Mouse (Mus musculus): Measurements from ENCODE around the gene Mef2c.
A peak's percentile ranks its signal among the peaks of the same experiment; 100 is the strongest.

Mef2c gene

DNA sequence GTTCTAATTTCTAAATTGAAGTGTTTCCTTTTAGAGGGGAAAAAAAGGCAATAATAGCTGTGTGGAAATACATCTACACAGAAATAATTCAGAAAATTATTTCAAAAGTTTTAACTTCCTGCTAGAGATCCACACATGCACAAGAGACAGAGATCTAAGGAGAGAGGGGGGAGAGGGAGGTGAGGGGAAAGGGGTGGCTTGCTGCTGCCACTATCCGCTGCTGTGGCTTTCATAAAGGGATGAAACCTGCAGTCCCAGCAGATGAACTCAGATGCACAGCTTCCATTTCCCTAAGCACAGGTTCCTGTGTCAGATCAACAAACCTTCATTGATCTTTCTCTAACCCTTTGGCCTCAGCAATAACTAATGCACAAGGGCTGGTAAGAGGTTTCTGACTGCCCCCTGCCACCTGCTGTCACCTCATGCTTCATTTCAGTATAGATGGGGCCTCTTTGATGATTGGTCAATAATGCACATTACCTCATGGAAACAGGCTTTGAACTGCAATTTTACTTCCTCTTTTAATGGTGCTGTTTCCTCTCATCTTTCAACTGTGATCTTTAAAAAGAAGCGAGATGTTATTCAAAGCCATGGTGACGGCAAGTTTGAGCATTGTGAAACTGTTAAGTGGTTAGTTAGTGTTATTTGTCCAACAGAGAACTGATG, 105.2 kb downstream of the Mef2c start:
- no peak for DNase-seq (ENCODE audit: low spot score in 2 of 2)

DNA sequence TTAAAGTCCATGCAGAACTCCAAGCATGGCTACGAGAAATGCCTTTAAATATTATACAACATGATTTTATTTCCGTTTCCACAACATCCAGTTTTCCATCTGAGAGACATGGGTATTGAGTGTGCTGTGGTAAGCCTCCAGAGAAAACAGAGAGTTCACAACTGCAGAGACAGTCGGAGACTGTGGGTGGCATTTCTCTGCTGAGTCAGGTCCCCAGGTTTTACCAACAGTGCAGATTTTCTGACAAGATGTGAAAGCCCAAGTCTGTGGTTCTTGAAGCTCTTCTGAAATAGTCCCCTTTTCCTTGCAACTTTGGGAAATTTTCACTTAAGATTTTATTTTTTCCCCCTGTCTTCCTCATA, 105.7 kb downstream of the Mef2c start:
- DNase-seq (ENCODE audit: low spot score in 2 of 2): no peak

DNA sequence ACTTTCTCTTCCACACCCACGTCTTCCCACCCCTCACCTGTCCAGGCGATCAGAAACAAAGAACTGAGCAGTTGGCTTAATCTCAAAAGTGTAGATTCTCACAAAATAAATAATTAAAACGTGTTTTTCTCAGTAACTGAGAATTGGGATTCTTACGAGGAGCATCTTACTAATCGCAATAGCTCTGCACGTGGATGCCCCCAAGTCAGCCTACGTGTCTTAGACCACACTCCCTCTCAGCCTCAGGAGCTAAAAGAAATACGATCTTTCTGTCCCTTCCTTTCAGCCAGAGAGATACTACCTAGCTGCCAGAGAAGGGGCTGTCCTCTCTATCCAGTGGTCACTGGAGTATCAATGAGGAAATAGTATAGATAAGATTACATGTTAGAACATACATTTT, 106.3 kb downstream of the Mef2c start:
- DNase-seq (ENCODE audit: low spot score in 2 of 2): no peak

GRCm38 (mm10) chr13:83612195-83612594, 108.4 kb downstream of the Mef2c start:
- DNase-seq (ENCODE audit: low spot score in 2 of 2): no peak

GRCm38 (mm10) chr13:83615875-83616274, 112.0 kb downstream of the Mef2c start:
- DNase-seq (ENCODE audit: low spot score in 2 of 2): no peak

DNA sequence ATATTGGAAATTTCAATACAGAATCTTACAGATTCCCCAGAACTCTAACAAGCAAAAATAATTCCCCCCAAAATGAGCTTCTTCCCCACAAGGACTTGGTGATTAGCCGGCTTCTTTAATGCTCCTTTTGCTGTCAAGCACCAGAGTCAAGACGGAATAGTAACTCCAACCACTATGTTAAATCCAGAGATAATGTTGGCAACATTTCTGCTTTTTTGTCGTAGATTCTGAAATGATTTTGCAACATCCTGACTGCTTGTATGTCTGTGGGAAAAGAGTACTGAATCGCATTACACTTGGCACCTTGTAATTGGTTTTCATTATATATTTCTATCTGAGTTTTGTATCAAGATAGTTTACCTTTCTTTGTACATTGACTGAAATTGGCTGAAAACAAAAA, 120.8 kb downstream of the Mef2c start:
- DNase-seq (ENCODE audit: low spot score in 2 of 2): no peak

DNA sequence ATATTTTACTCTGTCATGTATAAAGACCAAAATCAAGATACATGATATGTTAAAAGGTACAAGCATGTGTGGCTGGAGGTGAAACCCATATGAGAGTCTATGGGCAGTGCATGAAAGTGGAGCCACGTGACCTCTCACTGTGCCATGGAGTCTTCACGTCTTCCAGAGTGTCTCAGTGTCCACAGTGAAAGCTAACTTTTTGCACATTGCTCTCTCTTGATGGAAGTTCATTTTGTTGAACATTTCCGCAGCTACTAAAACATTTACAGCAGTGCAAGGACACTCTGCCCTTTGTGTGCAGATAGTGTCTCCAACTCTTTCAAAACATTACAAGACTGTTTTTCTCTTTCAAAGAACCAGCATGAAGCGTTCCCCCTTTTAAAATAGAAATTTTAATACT, 123.6 kb downstream of the Mef2c start:
- no peak for DNase-seq (ENCODE audit: low spot score in 2 of 2)

GRCm38 (mm10) chr13:83628139-83628538, 124.3 kb downstream of the Mef2c start:
- DNase-seq (ENCODE audit: low spot score in 2 of 2): no peak

GRCm38 (mm10) chr13:83633155-83633554, 129.3 kb downstream of the Mef2c start:
- no peak for DNase-seq (ENCODE audit: low spot score in 2 of 2)

DNA sequence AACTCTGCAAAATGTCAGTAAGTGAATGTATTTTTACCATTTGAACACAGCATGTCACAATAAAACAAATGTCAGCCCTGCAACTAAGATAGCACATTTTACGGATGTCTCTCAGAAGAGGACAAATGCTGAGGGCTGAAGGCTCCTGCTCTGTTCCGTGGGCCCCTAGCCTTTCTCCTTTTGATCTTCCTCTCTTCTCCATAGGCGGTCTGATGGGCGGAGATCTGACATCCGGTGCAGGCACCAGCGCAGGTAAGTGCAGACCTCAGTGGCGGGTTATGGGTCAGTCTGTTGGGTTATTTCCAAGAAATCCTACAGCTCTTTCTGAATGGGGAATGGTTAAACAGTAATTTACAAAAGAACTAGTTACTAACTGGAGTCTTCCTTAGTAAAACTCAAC, 131.4 kb downstream of the Mef2c start:
- DNase-seq (ENCODE audit: low spot score in 2 of 2): no peak

DNA sequence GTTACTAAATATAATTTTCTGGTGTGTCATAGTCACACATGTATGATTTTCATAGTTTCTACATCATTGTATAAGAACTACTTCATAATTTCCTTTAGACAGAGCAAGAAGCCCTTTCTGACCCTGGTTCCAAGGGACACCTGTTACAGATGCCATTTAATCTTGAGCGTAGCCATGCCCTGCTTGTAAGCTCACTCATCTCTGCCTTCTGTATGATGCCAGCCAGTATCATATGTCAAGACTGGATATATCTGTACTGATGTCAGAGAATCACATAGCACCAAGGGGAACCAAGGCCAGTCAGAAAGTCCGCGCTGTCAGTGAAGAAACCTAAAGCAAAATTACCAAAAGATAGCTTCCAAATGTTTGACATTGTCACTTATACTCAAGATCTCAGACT, 133.8 kb downstream of the Mef2c start:
- no peak for DNase-seq (ENCODE audit: low spot score in 2 of 2)

DNA sequence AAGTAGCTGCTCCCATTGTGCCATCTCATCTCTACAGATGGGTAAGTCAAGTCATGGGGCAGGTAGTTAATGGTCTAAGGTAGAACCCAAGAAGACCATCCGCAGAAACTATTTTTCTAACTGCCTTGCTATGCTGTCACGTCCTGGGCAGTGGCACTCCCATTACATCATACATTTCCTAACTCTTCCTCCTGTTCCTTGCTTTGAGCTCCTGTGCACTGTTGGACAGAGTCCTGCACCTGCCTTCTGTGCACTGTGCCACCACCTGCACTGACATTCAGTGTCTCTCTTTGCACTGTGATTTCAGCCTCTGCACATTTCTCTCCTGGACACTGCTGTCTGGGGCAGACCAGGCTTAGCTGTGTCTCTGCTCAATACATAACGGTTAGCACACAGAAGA, 134.9 kb downstream of the Mef2c start:
- DNase-seq (ENCODE audit: low spot score in 2 of 2): no peak

GRCm38 (mm10) chr13:83649051-83649450, 145.2 kb downstream of the Mef2c start:
- no peak for DNase-seq (ENCODE audit: low spot score in 2 of 2)

DNA sequence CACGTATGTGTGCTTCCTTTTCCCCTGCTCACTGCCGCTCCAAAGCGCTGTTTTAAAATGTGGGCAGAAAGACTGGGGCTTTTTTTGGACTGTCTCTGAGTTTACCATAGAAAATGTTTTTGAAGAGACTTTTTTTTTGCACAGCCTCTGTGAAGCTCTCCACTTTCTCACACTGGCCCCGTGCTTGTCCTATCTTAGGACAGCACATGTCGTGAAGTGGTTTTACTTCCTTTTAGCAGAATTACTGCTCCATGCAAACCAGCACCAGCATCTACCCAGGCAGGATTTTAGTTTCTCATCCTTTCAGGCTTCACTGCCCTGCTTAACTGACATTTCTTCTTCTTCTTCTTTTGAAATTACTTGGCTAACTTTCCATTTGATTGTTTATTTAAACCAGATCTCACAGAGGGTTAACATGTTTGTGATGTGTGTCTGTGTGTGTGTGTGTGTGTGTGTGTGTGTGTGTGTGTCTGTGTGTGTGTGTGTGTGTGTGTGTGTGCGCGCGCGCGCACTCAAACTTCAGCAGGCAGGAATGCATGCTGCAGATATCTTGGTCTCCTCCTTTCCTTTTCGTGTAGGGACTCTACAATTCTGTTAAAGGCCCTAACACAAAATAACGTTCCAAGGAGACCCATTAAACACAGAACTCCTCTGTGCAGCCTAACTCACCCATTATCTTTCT, 146.1 kb downstream of the Mef2c start:
- DNase-seq (ENCODE audit: low spot score in 2 of 2): no peak

DNA sequence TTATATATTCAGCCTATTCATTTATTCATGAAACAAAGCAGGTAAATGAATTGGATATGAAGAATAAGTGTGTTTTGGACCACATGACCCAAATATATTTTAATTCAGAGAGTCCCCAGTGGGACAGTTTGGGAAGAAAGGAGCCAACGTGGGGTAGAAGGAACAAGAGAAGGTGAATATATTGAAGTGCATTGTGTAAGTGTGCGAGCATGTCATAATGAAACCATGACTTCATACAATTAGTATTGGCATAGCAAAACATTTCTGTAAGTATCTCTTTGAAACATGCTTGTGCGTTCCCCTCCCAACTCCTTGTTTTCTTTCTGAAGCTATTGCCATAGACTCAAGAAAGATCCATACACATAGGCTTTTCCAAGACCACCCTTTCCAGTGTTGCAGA, 147.0 kb downstream of the Mef2c start:
- DNase-seq (ENCODE audit: low spot score in 2 of 2): no peak

DNA sequence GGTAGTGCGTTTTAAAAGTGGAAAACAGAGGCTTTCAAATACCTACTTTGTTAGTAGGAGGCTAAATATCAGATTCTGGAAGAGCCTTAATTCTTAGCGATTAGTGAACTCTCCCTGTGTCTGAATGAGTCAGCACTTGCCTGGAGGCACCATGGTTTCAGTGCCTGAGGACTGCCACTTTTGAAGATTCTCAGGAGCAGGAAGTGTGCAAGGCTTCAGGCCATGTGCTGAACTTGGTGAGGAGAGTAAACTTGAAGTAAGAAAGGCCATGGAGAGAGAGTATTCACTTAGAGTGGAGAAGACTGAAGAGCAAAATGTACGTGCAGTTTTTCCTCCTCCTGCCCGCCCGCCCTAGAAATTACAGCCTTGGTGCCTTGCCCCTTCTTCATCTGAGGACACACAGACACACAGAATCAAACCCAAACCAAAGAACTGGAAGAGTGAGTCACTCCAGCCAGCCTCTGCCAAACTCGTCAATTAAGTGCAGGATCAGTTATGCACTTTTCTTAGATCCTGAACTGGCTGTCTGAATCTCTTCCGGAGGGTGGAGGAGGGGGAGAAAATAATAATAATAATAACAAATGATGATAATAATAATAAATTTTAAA, 148.2 kb downstream of the Mef2c start:
- no peak for DNase-seq (ENCODE audit: low spot score in 2 of 2)

DNA sequence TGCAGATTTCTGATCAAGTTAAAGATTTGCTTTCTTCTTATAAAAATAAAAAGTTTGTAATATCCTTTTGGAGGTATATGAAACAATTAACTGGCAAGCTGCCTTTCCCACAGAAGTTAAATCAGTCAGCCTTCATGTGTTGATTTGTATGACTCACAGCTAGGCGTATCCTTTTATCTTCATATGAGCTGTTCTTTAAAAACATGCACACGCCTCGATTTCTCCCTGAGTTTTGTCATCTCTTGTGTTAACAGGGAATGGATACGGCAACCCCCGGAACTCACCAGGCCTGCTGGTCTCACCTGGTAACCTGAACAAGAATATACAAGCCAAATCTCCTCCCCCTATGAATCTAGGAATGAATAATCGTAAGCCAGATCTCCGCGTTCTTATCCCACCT, 148.7 kb downstream of the Mef2c start:
- DNase-seq (ENCODE audit: low spot score in 2 of 2): no peak

DNA sequence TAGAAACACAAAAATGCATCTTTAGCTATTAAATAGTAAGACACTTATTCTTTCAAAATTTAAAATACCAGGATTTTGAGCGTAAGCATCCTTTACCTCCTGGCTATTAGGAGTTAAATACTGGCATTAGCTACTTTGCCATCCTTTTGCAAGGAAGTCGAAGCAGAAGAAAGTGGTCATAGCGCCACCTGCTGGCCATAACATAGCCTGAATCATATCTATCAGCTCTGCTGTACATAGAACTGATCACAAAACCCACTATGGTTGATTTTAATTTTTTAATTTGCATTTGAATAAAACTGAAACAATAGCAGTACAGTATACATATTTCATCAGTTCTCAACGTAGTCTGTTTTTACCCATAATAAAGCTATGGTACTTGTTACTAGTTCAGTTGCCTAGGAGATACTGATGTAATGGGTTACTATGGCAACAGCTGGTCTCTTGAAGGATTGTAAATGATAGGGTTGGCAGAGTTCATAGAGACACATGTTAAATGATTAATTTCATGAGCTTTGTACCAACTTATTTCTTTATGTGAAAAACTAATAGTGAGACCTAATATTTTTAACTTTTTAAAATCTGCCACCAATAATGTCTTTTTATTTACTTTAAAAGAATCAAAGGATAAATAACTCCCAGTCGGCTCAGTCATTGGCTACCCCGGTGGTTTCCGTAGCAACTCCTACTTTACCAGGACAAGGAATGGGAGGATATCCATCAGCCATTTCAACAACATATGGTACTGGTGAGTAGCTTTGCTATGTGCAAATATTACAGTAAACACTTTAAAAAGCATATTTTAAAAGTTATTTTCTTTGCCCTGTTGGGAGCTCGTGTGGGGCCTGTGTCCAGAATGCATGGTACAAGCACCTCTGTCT, 151.3 kb downstream of the Mef2c start:
- peak; percentile 47 to 85 for DNase-seq (ENCODE audit: low spot score in 2 of 2)

DNA sequence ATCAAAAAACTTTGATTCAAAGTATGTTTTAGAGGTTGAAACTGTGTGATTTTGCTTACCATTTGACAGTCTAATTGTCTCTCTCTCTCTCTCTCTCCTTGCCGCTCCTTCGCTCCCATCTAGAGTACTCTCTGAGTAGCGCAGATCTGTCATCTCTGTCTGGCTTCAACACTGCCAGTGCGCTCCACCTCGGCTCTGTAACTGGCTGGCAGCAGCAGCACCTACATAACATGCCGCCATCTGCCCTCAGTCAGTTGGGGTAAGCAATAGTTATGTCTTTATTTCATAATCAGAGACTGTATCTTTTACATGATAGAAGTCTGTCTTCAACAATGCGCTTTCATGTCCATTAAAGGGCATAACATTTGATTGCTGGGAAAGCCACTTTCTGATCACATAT, 152.3 kb downstream of the Mef2c start:
- DNase-seq (ENCODE audit: low spot score in 2 of 2): no peak

- DNase-seq (ENCODE audit: low spot score in 2 of 2): no peak
Measured at GRCm38 (mm10) chr13:83656773-83657172, 152.9 kb downstream of the Mef2c start.

GRCm38 (mm10) chr13:83660722-83661121, 156.9 kb downstream of the Mef2c start:
- DNase-seq (ENCODE audit: low spot score in 2 of 2): no peak

- DNase-seq (ENCODE audit: low spot score in 2 of 2): no peak
Measured at GRCm38 (mm10) chr13:83661166-83661565, 157.3 kb downstream of the Mef2c start.

Measured in urinary bladder, postnatal 4 days (tissue).